Mouse (Mus musculus) testis, postnatal 14 days (tissue): ENCODE measurements at regions not wholly inside any gene's neighbourhood (a gene's known extent, or its start where the extent isn't known, plus 50 kb on each side); places are given as distances from the start of the nearest gene placed in this dataset.

Experiments
- DNase-seq: peaks from one replicate; pipeline ENCODE4 v3.0.0; 2021; ENCODE audit warnings: low spot score

DNA sequence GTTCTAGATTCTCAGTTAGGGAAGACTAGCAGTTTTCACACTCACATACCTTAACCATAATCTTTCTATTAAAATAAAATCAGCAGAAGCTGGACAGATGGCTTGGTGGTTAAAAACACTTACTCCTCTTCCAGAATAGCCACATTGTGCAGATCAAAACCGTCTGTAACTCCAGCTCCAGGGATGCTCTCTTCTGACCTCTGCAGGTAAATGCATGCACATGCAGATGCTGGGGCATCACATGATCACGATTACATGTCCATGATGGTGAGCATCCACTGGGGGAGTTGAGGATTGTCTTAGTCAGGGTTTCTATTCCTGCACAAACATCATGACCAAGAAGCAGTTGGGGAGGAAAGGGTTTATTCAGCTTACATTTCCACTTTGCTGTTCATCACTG is 184.8 kb upstream of the Srrm4 start:
- no peak for DNase-seq

DNA sequence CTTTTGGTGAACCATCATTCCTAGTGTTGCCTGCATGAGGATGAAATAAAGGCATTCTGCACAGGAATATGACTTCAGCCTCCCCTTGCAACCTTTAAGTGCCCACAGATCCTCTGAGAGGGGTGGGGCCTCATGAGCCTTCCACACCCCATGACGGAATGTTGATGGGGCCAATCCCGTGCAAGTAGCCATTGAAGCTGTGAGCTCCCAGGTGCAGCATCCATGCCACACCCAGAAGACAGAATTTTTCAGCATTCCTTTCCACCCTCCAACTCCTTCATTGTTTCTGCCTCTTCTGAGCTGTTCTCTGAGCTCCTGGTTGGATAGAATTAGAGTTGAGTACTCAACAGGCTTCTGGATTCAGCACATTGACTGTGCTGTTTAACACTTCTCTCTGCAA is 174.6 kb upstream of the Srrm4 start:
- no peak for DNase-seq

DNA sequence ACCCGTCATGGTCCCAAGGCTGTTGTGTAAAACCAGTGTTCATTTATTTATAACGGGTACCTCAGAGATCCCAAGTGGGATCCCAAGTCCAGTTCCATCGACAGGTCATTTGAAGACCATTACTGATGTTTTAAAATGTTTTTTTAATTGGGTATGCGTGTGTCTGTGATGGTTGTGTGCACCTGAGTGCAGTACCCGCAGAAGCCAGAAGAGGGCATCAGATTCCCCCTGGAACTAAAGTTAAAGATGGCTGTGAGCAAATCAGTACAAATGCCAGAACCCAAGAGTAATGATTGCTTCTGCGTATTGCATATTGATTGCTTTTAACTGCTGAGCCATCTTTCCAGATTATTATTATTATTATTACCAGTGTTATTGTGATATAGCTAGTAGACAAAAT is 169.7 kb upstream of the Srrm4 start:
- no peak for DNase-seq

DNA sequence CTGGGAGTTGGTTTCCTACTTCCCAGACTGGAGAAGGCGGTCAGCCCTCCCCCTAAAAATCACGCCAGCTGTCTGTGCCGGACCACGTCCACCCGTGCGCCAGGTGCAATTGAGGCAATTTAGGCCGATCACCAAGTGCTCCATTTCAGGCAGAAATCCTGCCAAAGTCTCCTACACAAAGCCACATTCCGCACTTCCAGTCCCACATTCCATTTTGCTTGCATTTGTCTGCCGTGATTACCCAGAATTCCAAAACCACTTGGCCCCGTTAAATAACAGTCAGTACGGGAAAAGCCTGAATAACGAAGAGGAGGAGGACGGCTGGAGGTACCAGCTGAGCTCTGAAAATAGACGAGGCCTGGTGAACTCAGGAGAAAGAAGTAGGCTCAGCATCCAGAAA is 167.1 kb upstream of the Srrm4 start:
- DNase-seq, result no peak

DNA sequence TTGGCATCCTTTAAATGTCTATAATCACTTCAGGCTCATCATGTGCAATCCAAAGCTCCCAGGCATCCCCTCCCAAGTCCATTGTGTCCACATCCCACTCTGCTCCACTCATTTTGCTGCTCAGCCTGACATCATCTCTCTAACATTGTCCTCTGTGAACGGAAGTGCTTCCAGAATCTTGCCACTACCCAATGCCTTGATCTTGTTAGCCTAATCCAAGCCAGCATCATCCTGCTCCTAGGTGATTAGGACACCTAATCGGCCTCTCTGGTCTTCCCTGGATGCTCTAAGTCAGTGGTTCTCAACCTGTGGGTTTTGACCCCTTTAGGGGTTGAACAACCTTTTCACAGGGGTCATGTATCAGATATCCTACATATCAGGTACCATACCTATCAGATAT is 161.3 kb upstream of the Srrm4 start:
- no peak for DNase-seq

DNA sequence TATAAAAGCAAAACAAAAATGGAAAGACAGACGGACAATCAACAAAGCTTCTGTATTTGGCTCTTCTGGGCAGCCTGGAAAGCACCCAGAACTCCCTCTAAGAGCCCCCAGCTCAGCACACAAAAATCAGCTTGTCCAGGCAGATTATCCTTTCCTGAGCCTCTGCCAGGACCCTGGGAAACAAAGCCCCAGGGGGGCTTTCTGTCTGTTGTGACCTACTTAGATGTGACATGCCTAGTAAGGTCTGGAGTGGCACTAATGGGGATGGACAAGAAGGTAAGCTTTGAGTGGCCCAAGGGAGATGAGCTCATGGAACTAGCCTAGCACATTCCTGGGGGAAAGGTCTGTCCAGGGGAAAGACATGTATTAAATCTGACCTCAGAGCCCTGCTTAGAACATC is 160.5 kb upstream of the Srrm4 start:
- no peak for DNase-seq

DNA sequence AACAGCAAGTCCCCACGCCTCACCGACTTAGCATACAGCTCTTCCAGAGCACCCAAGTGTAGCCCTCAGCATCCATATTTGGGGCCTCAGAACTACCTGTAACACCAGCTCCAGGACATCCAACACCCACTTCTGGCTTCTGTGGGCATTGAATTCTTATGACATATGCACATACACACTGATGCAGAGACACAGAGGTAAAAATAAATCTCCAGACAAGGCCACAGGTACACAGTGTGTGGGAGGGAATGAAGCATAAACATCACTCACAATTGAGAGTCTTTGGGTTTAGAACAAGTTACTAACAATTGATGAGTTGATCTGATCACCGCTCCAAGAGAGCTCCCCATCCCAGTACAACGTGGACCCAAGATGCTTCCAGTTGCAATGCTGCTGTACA is 154.2 kb upstream of the Srrm4 start:
- DNase-seq, result no peak

DNA sequence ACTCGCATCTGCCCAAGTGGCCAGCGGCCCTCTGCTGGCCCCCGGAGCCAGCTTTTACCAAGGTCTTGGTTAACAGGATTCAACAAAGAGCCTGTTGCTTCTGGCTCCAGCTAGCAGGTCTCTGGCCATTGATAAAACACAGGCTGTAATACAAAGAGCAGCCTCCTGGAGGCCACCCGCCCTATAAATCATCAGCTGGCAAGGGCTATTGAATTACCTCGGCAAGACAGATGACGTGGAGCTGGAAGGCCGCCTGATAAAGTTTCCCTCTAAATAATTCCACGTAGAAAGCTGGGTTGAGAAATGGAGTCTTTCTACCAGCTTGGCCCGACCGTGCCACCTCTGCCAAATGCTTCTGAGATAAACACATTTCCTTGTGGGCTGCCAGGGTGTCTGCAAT is 152.8 kb upstream of the Srrm4 start:
- no peak for DNase-seq

DNA sequence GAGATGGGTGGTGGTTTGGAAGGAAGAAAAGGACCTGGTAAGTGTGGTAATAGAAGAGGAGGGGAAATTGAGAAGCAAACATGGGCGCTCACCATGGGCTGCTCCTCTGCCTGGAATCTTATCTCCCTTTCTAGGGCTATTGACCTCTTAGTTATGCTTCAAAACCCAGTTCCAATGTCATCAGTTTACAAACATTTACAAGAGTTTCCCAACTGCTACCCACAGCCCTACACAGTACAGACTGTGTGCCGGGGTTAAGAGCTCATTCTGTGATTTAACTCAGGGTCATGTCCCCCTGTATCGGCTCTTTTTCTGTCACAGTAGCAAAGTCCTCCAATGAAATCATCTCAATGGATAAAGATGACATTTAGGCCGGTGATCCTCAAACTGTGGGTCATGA is 144.0 kb upstream of the Srrm4 start:
- DNase-seq, result no peak

DNA sequence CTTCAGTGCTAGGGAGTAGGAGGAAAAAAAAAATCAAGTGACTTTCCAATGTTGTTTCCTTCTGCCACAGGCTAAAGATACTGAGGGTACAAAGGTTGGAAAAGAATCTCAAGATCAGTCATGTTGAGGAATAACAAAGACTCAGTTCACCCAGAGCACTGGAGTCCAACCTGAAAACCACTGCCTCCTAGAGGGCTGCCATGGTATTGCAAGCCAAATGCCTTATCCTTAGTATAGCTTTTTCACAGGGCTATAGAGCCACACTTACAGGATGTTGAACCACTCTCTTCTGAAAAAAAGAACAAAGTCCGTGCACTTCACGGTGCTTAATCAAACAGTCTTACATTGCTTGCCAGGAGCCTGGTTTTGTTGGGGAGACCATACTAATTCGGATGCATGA is 139.9 kb upstream of the Srrm4 start:
- DNase-seq, result no peak

DNA sequence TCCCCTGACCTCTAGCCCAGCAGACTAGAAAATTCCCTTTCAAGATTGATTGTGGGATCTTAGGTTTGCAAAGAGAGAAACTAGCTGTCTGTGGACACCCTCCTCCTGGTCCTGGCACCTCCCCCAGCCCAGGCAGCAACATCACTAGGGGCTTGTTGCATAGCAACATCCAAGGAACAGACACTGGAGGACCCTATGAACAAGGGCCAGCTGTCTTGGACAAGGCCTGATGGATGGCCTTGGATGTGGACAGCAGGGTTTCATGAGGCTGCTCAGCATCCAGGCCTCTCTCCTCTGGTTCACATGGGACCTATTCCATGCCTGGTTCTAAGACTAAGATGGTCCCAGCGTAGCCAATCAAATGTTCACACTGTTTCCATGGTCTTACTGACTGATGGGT is 127.6 kb upstream of the Srrm4 start:
- no peak for DNase-seq

DNA sequence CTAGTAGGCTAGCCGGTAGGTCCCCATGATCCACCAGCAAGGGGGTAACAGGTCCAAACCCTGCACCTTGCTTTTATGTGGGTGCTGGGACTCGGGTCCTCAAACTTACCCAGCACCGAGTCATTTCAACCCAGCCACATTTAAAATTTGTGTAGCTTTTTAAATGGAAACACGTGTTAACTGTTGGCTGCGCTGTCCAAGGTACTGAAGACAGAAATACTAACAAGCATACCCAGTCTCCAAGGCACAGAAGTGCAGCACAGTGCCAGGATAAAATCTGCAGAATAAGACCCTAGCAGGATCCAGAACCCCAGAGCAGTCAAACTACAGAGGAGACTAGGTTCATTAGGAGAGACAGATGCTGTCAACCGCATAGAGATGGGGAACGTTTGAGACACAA is 122.6 kb upstream of the Srrm4 start:
- no peak for DNase-seq

DNA sequence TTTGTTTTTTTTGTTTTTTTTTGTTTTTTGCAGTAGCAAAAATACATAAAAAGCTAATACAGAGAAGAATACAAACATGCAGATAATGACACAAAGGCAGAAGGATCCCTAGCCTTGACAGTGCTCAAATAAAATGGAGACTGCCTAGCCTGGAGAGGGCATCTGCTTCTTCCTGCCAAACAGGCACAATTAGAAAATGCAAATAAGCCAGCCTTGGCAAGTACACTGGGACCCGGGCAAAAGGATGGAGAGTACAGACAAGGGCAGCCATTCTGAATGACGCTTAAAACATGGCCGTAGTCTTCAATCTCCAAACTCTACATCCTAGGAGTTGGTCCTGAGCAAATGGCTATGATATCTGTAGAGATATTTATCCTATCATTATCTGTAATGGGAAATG is 120.4 kb upstream of the Srrm4 start:
- no peak for DNase-seq

DNA sequence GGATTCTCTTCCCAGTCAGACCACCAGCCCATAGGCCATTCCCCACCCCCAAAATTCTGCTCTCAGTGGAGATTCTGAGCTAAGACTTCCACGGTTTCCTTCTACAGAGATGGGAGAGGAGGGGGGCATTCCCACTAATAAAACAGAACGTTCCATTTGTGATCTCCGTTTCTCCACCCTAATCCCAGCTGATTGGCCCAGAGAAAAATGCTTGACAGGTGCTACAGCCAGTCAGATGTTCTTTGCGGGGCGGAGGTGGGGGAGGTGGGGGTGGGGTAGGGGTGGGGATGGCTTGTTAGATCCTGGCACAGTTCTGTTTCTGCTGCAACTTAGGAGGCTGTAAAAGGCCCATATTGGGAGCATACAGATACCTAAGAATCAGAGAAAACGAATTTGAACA is 116.9 kb upstream of the Srrm4 start:
- DNase-seq, result no peak

DNA sequence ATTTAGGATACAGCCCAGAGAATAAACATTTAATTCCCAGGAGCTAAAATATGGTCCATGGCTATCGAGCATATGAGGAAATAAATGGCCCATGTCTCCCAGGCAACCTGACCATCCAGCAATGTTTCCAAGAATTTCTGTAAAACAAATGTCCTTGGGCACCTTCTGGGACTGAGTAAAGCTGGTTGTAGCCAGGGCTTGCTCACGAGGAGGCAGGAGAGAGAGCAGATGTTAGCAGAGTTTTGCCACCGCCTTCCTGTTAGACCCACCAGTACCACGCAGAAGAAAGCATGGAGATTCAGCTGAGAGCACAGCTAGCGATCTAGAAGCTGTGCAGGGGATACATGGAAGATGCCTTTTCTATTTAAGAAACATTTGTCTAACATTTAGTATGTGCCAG is 70.8 kb upstream of the Srrm4 start:
- DNase-seq, result no peak

DNA sequence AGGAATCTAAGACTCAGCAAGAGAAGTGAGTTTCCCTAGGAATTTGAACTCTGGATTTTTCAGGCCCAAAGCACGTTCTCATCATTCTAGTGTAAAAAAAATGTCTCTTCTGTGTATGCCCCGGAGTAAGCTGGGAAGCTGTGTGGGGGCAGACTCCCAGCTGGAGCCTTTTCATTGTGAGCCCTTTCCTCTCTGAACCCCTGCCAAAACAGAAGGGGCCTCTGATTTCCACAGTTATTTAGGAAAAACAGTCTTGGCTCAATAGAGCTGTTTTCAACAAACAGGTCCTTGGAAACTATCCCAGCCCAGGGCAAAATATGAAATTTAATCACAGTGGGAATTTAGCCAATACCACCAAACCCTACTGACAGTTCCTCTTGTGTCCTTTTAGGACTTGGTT is 70.2 kb upstream of the Srrm4 start:
- DNase-seq, result no peak

DNA sequence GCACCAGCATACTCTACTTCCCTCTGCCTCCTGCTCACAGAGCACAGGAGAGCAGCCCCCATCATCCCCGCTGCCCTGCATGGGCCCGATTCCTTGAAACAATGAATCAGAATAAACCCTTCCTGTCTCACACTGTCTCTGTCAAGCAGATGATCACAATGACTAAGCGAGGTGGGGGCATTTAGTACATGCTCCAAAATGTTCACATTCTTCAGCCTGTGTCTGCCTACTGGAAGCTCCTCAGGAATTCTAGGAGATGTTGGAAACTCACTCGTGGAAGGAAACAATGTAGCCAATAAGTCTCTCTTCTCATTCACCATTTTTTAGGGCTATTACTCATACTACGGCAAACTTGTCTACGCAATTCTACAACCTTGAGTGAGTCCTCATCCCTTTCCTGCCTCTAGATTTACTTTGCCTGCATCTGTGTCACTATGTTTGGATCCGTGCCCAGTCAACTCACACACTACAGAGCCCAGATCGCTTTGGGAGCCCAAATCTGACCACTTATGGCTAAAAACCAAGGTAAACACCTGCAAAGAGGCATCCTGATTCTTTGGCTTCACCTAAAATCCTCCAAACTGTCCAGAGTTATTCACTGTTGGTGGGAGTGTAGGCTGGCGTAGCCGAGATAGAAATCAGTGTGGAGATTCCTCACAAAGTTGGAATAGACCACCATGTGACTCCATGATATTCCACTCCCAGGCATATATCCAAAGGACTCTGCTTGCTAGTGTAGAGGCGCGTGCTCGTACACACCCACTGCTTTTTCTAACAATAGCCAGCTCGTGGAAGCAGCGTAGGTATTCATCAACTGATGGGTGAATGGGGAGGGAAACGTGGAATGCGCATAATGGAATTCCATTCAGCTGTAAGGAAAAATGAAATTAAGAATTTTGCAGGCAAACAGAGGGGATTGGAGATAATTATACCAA is 63.1 kb upstream of the Srrm4 start:
- no peak for DNase-seq
